Mouse (Mus musculus): ENCODE measurements at regions not wholly inside any gene's neighbourhood (a gene's known extent, or its start where the extent isn't known, plus 50 kb on each side); places are given as distances from the start of the nearest gene placed in this dataset.
"Not testable (repeated sequence)": the region's sequence is repeated elsewhere in the genome, so short reads cannot be mapped to it uniquely, and the experiment has no call there.

- no peak for ATAC-seq (ENCODE audit: insufficient number of reproducible peaks, insufficient read depth, low FRiP score, low read depth)
- Histone ChIP-seq H3K27ac (replicated peaks in 1 of 2; ENCODE audit: control insufficient read depth in 1 of 2, insufficient read depth in 1 of 2, low read depth in 2 of 2, low read length in 2 of 2) (peak overlapping the region in 1 of 2 experiments; percentile 22; a peak in 1 of 4 replicates), H3K4me3 (ENCODE audit: control insufficient read depth in 1 of 2, insufficient read depth in 1 of 2, low read depth in 1 of 2, low read length in 2 of 2) (no peak overlapping the region)
These were observed 211.3 kb downstream of the Nucb2 start for GRCm38 (mm10) chr7:116715234-116716046.

GRCm38 (mm10) chr7:116728379-116728778, 224.2 kb downstream of the Nucb2 start:
- Histone ChIP-seq H3K4me2 (ENCODE audit: low read length) (no peak overlapping the region), H3K9me3 (ENCODE audit: control insufficient read depth, low read length) (no peaks in the 10 kb centered on the region), H3K27me3 (ENCODE audit: control insufficient read depth, insufficient read depth, low read length) (no peaks in the 10 kb centered on the region), H3K36me3 (ENCODE audit: control insufficient read depth, insufficient read depth, low read length) (no peaks in the 10 kb centered on the region), H3K4me3 (ENCODE audit: control insufficient read depth in 1 of 2, insufficient read depth in 1 of 2, low read depth in 1 of 2, low read length in 2 of 2) (no peak overlapping the region), H3K9ac (ENCODE audit: low read length) (no peak overlapping the region), H3K27ac (replicated peaks in 1 of 2; ENCODE audit: control insufficient read depth in 1 of 2, insufficient read depth in 1 of 2, low read depth in 2 of 2, low read length in 2 of 2) (no peak overlapping the region; a peak in 1 of 4 replicates), H3K4me1 (ENCODE audit: control insufficient read depth in 2 of 2, insufficient read depth in 2 of 2, low read length in 2 of 2) (peaks cover 2 to 3% of the 10 kb centered on the region in 2 experiments; a peak in 1 of 4 replicates)
- WGBS: 0% methylated on average over 2 of the region's 2 CpGs
- no peak; the same call in 1 of the 2 replicates for ATAC-seq (ENCODE audit: insufficient number of reproducible peaks, insufficient read depth, low FRiP score, low read depth)

More at GRCm38 (mm10) chr7:116715234-116716046, 211.3 kb downstream of the Nucb2 start:
- Histone ChIP-seq H3K4me1 (ENCODE audit: control insufficient read depth in 2 of 2, insufficient read depth in 2 of 2, low read length in 2 of 2) (peaks cover 3 to 8% of the 10 kb centered on the region in 2 experiments), H3K9ac (ENCODE audit: low read length) (no peak overlapping the region), H3K9me3 (ENCODE audit: control insufficient read depth, low read length) (no peaks in the 10 kb centered on the region), H3K4me2 (ENCODE audit: low read length) (no peak overlapping the region), H3K27me3 (ENCODE audit: control insufficient read depth, insufficient read depth, low read length) (no peaks in the 10 kb centered on the region), H3K36me3 (ENCODE audit: control insufficient read depth, insufficient read depth, low read length) (no peaks in the 10 kb centered on the region)
- 48% methylated on average over 10 of the region's 10 CpGs for WGBS

- Histone ChIP-seq H3K27ac (replicated peaks in 1 of 2; ENCODE audit: control insufficient read depth in 1 of 2, insufficient read depth in 1 of 2, low read depth in 2 of 2, low read length in 2 of 2) (no peak overlapping the region), H3K4me2 (ENCODE audit: low read length) (no peak overlapping the region), H3K9me3 (ENCODE audit: control insufficient read depth, low read length) (no peaks in the 10 kb centered on the region), H3K4me3 (ENCODE audit: control insufficient read depth in 1 of 2, insufficient read depth in 1 of 2, low read depth in 1 of 2, low read length in 2 of 2) (no peak overlapping the region), H3K27me3 (ENCODE audit: control insufficient read depth, insufficient read depth, low read length) (no peaks in the 10 kb centered on the region), H3K36me3 (ENCODE audit: control insufficient read depth, insufficient read depth, low read length) (no peaks in the 10 kb centered on the region), H3K4me1 (ENCODE audit: control insufficient read depth in 2 of 2, insufficient read depth in 2 of 2, low read length in 2 of 2) (peaks cover 2 to 3% of the 10 kb centered on the region in 2 experiments; a peak in 1 of 4 replicates), H3K9ac (ENCODE audit: low read length) (no peak overlapping the region)
- no peak for ATAC-seq (ENCODE audit: insufficient number of reproducible peaks, insufficient read depth, low FRiP score, low read depth)
- 74% methylated on average over 4 of the region's 4 CpGs for WGBS
These were observed 225.6 kb downstream of the Nucb2 start for GRCm38 (mm10) chr7:116729795-116730194.

GRCm38 (mm10) chr7:116735676-116736075, 231.5 kb downstream of the Nucb2 start:
- H3K4me1 ChIP-seq (ENCODE audit: control insufficient read depth in 2 of 2, insufficient read depth in 2 of 2, low read length in 2 of 2): no peaks in the 10 kb centered on the region
- H3K27me3 ChIP-seq (ENCODE audit: control insufficient read depth, insufficient read depth, low read length): no peaks in the 10 kb centered on the region
- no peaks in the 10 kb centered on the region for H3K36me3 ChIP-seq (ENCODE audit: control insufficient read depth, insufficient read depth, low read length)
- H3K9ac ChIP-seq (ENCODE audit: low read length): no peak overlapping the region
- no peak for ATAC-seq (ENCODE audit: insufficient number of reproducible peaks, insufficient read depth, low FRiP score, low read depth)
- H3K4me3 ChIP-seq (ENCODE audit: control insufficient read depth in 1 of 2, insufficient read depth in 1 of 2, low read depth in 1 of 2, low read length in 2 of 2): no peak overlapping the region
- H3K27ac ChIP-seq (replicated peaks in 1 of 2; ENCODE audit: control insufficient read depth in 1 of 2, insufficient read depth in 1 of 2, low read depth in 2 of 2, low read length in 2 of 2): no peak overlapping the region
- H3K4me2 ChIP-seq (ENCODE audit: low read length): no peak overlapping the region
- 74% methylated on average over 3 of the region's 3 CpGs for WGBS
- H3K9me3 ChIP-seq (ENCODE audit: control insufficient read depth, low read length): no peaks in the 10 kb centered on the region

GRCm38 (mm10) chr7:116736333-116736732, 232.2 kb downstream of the Nucb2 start:
- no peak for ATAC-seq (ENCODE audit: insufficient number of reproducible peaks, insufficient read depth, low FRiP score, low read depth)
- Histone ChIP-seq H3K27ac (replicated peaks in 1 of 2; ENCODE audit: control insufficient read depth in 1 of 2, insufficient read depth in 1 of 2, low read depth in 2 of 2, low read length in 2 of 2) (no peak overlapping the region), H3K4me2 (ENCODE audit: low read length) (no peak overlapping the region), H3K27me3 (ENCODE audit: control insufficient read depth, insufficient read depth, low read length) (no peaks in the 10 kb centered on the region), H3K4me3 (ENCODE audit: control insufficient read depth in 1 of 2, insufficient read depth in 1 of 2, low read depth in 1 of 2, low read length in 2 of 2) (no peak overlapping the region), H3K9ac (ENCODE audit: low read length) (no peak overlapping the region), H3K36me3 (ENCODE audit: control insufficient read depth, insufficient read depth, low read length) (no peaks in the 10 kb centered on the region), H3K4me1 (ENCODE audit: control insufficient read depth in 2 of 2, insufficient read depth in 2 of 2, low read length in 2 of 2) (no peaks in the 10 kb centered on the region), H3K9me3 (ENCODE audit: control insufficient read depth, low read length) (no peaks in the 10 kb centered on the region)
- WGBS: 65% methylated on average over 4 of the region's 4 CpGs

GRCm38 (mm10) chr7:116738009-116738408, 233.8 kb downstream of the Nucb2 start:
- no peaks in the 10 kb centered on the region for H3K36me3 ChIP-seq (ENCODE audit: control insufficient read depth, insufficient read depth, low read length)
- ATAC-seq (ENCODE audit: insufficient number of reproducible peaks, insufficient read depth, low FRiP score, low read depth): no peak
- H3K27me3 ChIP-seq (ENCODE audit: control insufficient read depth, insufficient read depth, low read length): no peaks in the 10 kb centered on the region
- 83% methylated on average over 4 of the region's 4 CpGs for WGBS
- no peaks in the 10 kb centered on the region for H3K9me3 ChIP-seq (ENCODE audit: control insufficient read depth, low read length)
- no peak overlapping the region for H3K27ac ChIP-seq (replicated peaks in 1 of 2; ENCODE audit: control insufficient read depth in 1 of 2, insufficient read depth in 1 of 2, low read depth in 2 of 2, low read length in 2 of 2)
- no peak overlapping the region for H3K9ac ChIP-seq (ENCODE audit: low read length)
- H3K4me3 ChIP-seq (ENCODE audit: control insufficient read depth in 1 of 2, insufficient read depth in 1 of 2, low read depth in 1 of 2, low read length in 2 of 2): no peak overlapping the region
- H3K4me2 ChIP-seq (ENCODE audit: low read length): no peak overlapping the region
- H3K4me1 ChIP-seq (ENCODE audit: control insufficient read depth in 2 of 2, insufficient read depth in 2 of 2, low read length in 2 of 2): no peaks in the 10 kb centered on the region

- Histone ChIP-seq H3K36me3 (ENCODE audit: control insufficient read depth, insufficient read depth, low read length) (no peaks in the 10 kb centered on the region), H3K27ac (replicated peaks in 1 of 2; ENCODE audit: control insufficient read depth in 1 of 2, insufficient read depth in 1 of 2, low read depth in 2 of 2, low read length in 2 of 2) (no peak overlapping the region), H3K4me2 (ENCODE audit: low read length) (no peak overlapping the region), H3K9me3 (ENCODE audit: control insufficient read depth, low read length) (no peaks in the 10 kb centered on the region), H3K4me1 (ENCODE audit: control insufficient read depth in 2 of 2, insufficient read depth in 2 of 2, low read length in 2 of 2) (no peaks in the 10 kb centered on the region), H3K9ac (ENCODE audit: low read length) (no peak overlapping the region), H3K27me3 (ENCODE audit: control insufficient read depth, insufficient read depth, low read length) (no peaks in the 10 kb centered on the region), H3K4me3 (ENCODE audit: control insufficient read depth in 1 of 2, insufficient read depth in 1 of 2, low read depth in 1 of 2, low read length in 2 of 2) (no peak overlapping the region)
- ATAC-seq (ENCODE audit: insufficient number of reproducible peaks, insufficient read depth, low FRiP score, low read depth): no peak
These were observed 250.4 kb downstream of the Nucb2 start for GRCm38 (mm10) chr7:116754556-116754955.

- WGBS: 85% methylated on average over 19 of the region's 19 CpGs
These were observed 288.0 kb downstream of the Nucb2 start for GRCm38 (mm10) chr7:116792181-116792580.

More at GRCm38 (mm10) chr7:116792181-116792580, 288.0 kb downstream of the Nucb2 start:
- H3K27me3 ChIP-seq (ENCODE audit: control insufficient read depth, insufficient read depth, low read length); H3K27ac ChIP-seq (replicated peaks in 1 of 2; ENCODE audit: control insufficient read depth in 1 of 2, insufficient read depth in 1 of 2, low read depth in 2 of 2, low read length in 2 of 2); H3K4me3 ChIP-seq (ENCODE audit: control insufficient read depth in 1 of 2, insufficient read depth in 1 of 2, low read depth in 1 of 2, low read length in 2 of 2); H3K36me3 ChIP-seq (ENCODE audit: control insufficient read depth, insufficient read depth, low read length); H3K4me1 ChIP-seq (ENCODE audit: control insufficient read depth in 2 of 2, insufficient read depth in 2 of 2, low read length in 2 of 2); H3K4me2 ChIP-seq (ENCODE audit: low read length); H3K9ac ChIP-seq (ENCODE audit: low read length); H3K9me3 ChIP-seq (ENCODE audit: control insufficient read depth, low read length); ATAC-seq (ENCODE audit: insufficient number of reproducible peaks, insufficient read depth, low FRiP score, low read depth): not testable (repeated sequence)
